Mouse (Mus musculus): ENCODE measurements around the gene Brap. TPM values are rescaled to one million over a fixed set of nuclear protein-coding genes. Genes with fewer than 3 reads are reported as not detected.

The Brap gene
- polyA plus RNA-seq, 1 experiment = 23.4 TPM

GRCm38 (mm10) chr5:121703341-121703740, 43.0 kb downstream of the Brap start:
- 67% methylated on average over 1 of the region's 1 CpGs for WGBS
- H3K27ac ChIP-seq (ENCODE audit: control insufficient read depth, insufficient read depth, low read depth, low read length, poor library complexity) = no peak overlapping the region
- TF ChIP-seq POLR2A (IDR thresholded peaks at IDR 0.05; ENCODE audit: borderline replicate concordance, control insufficient read depth, low read depth, low read length) = no peak
- no peak for TF ChIP-seq CTCF (IDR thresholded peaks at IDR 0.05; ENCODE audit: control insufficient read depth, insufficient read depth, low read length)

GRCm38 (mm10) chr5:121704512-121705248, 44.3 kb downstream of the Brap start:
- TF ChIP-seq CTCF (IDR thresholded peaks at IDR 0.05; ENCODE audit: control insufficient read depth, insufficient read depth, low read length) = no peak
- TF ChIP-seq POLR2A (IDR thresholded peaks at IDR 0.05; ENCODE audit: borderline replicate concordance, control insufficient read depth, low read depth, low read length) = no peak
- Histone ChIP-seq H3K4me3 (replicated peaks; ENCODE audit: control insufficient read depth, low read depth, low read length) (no peak overlapping the region), H3K27ac (ENCODE audit: control insufficient read depth, insufficient read depth, low read depth, low read length, poor library complexity) (no peak overlapping the region), H3K4me1 (ENCODE audit: control insufficient read depth, insufficient read depth, low read length) (no peaks in the 10 kb centered on the region)
- WGBS = 38% methylated on average over 20 of the region's 20 CpGs

More at GRCm38 (mm10) chr5:121703341-121703740, 43.0 kb downstream of the Brap start:
- H3K4me3 ChIP-seq (replicated peaks; ENCODE audit: control insufficient read depth, low read depth, low read length) = no peak overlapping the region
- no peaks in the 10 kb centered on the region for H3K4me1 ChIP-seq (ENCODE audit: control insufficient read depth, insufficient read depth, low read length)

DNA sequence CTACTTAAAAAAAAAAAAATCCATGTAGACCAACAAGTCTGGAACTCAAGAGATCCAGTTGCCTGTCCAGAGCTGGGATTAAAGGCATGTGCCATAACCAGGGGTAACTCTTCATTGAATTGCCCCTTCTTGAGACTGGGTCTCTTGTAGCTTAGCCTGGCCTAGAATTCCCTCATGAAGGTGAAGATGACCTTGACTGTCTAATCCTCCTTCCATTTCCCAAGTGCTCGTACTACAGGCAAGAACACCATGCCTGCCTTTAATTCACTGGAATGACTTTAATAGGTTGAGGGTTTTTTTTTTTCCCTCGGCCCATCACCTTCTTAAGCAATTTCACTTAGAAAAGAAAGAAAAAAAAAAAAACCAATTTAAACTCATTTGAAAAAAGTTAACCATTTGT, 50.0 kb downstream of the Brap start:
- no peaks in the 10 kb centered on the region for H3K4me1 ChIP-seq (ENCODE audit: control insufficient read depth, insufficient read depth, low read length)
- no peak overlapping the region for H3K27ac ChIP-seq (ENCODE audit: control insufficient read depth, insufficient read depth, low read depth, low read length, poor library complexity)
- WGBS = 51% methylated on average over 2 of the region's 2 CpGs
- no peak for TF ChIP-seq POLR2A (IDR thresholded peaks at IDR 0.05; ENCODE audit: borderline replicate concordance, control insufficient read depth, low read depth, low read length)
- no peak for TF ChIP-seq CTCF (IDR thresholded peaks at IDR 0.05; ENCODE audit: control insufficient read depth, insufficient read depth, low read length)
- H3K4me3 ChIP-seq (replicated peaks; ENCODE audit: control insufficient read depth, low read depth, low read length) = no peak overlapping the region

- no peaks in the 10 kb centered on the region for H3K4me1 ChIP-seq (ENCODE audit: control insufficient read depth, insufficient read depth, low read length)
- no peak for TF ChIP-seq POLR2A (IDR thresholded peaks at IDR 0.05; ENCODE audit: borderline replicate concordance, control insufficient read depth, low read depth, low read length)
- TF ChIP-seq CTCF (IDR thresholded peaks at IDR 0.05; ENCODE audit: control insufficient read depth, insufficient read depth, low read length) = no peak
- peak overlapping the region; percentile 82 for H3K4me3 ChIP-seq (replicated peaks; ENCODE audit: control insufficient read depth, low read depth, low read length)
- WGBS = under 1% methylated on average over 12 of the region's 12 CpGs
- H3K27ac ChIP-seq (ENCODE audit: control insufficient read depth, insufficient read depth, low read depth, low read length, poor library complexity) = peak overlapping the region; percentile 95
Observed at GRCm38 (mm10) chr5:121710851-121711173, 50.4 kb downstream of the Brap start.

DNA sequence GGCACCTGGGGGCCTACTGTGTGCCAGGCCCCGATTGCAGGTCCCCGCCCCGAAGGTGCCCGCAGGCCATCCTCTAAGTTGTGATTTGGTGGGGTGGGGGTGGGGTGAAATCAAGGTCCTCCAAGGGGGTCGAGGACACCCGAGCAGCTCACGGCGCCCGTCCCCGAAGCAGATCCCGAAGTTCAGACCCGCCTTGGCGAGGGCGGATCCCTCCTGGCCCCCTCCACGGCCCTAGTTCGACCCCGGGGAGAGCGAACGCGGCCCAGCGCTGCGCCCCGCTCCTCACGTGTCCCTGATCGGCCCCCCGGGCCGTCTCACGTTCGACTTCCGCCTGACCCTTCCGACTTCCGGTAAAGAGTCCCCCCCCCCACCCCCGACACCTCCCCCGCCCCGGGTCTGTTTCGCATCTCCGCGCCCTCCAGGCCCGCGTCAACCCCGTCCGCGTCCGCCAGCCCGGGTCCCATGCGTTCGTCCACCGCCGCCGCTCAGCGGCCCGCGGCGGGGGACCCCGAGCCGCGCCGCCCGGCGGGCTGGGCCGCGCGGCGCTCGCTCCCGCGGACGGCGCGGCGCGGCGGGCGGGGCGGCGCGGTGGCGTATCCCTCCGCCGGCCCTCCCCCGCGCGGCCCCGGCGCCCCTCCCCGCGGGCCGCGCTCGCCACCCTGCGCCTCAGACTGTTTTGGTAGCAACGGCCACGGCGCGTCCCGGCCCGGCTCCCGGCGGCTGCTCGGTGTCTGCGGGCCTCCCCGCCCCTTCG, 51.0 kb downstream of the Brap start, which contains the start of gene Atxn2:
Gene Atxn2 (plus strand): TSS at position 164 of the 754 bp plus-strand sequence.
- 5% methylated on average over 98 of the region's 103 CpGs for WGBS
- peak within 1 kb of the TSS; percentile 82 for H3K4me3 ChIP-seq (replicated peaks; ENCODE audit: control insufficient read depth, low read depth, low read length)
- H3K4me1 ChIP-seq (ENCODE audit: control insufficient read depth, insufficient read depth, low read length) = no peaks in the 10 kb centered on the region
- TF ChIP-seq POLR2A (IDR thresholded peaks at IDR 0.05; ENCODE audit: borderline replicate concordance, control insufficient read depth, low read depth, low read length) (peak; percentile 86; the same call in 1 of the 2 replicates), CTCF (IDR thresholded peaks at IDR 0.05; ENCODE audit: control insufficient read depth, insufficient read depth, low read length) (no peak)
- H3K27ac ChIP-seq (ENCODE audit: control insufficient read depth, insufficient read depth, low read depth, low read length, poor library complexity) = peak within 1 kb of the TSS; percentile 95

DNA sequence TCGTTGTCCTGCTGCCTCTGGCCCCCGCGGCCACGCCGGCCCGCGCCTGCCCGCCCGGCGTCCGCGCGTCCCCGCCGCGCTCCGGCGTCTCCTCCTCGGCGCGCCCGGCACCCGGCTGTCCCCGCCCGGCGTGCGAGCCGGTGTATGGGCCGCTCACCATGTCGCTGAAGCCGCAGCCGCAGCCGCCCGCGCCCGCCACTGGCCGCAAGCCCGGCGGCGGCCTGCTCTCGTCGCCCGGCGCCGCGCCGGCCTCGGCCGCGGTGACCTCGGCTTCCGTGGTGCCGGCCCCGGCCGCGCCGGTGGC, 51.5 kb downstream of the Brap start:
- 13% methylated on average over 53 of the region's 57 CpGs for WGBS
- no peaks in the 10 kb centered on the region for H3K4me1 ChIP-seq (ENCODE audit: control insufficient read depth, insufficient read depth, low read length)
- TF ChIP-seq CTCF (IDR thresholded peaks at IDR 0.05; ENCODE audit: control insufficient read depth, insufficient read depth, low read length) (no peak), POLR2A (IDR thresholded peaks at IDR 0.05; ENCODE audit: borderline replicate concordance, control insufficient read depth, low read depth, low read length) (no peak)
- H3K27ac ChIP-seq (ENCODE audit: control insufficient read depth, insufficient read depth, low read depth, low read length, poor library complexity) = peak overlapping the region; percentile 95
- peak overlapping the region; percentile 79 for H3K4me3 ChIP-seq (replicated peaks; ENCODE audit: control insufficient read depth, low read depth, low read length)

GRCm38 (mm10) chr5:121712232-121712933, 52.0 kb downstream of the Brap start:
- H3K4me1 ChIP-seq (ENCODE audit: control insufficient read depth, insufficient read depth, low read length) = no peaks in the 10 kb centered on the region
- WGBS = 1% methylated on average over 65 of the region's 66 CpGs
- peak overlapping the region; percentile 79 for H3K4me3 ChIP-seq (replicated peaks; ENCODE audit: control insufficient read depth, low read depth, low read length)
- peak overlapping the region; percentile 95; the same call in 1 of the 2 replicates for H3K27ac ChIP-seq (ENCODE audit: control insufficient read depth, insufficient read depth, low read depth, low read length, poor library complexity)
- TF ChIP-seq POLR2A (IDR thresholded peaks at IDR 0.05; ENCODE audit: borderline replicate concordance, control insufficient read depth, low read depth, low read length) = no peak
- no peak for TF ChIP-seq CTCF (IDR thresholded peaks at IDR 0.05; ENCODE audit: control insufficient read depth, insufficient read depth, low read length)

Measured in bone marrow, adult 2 months (tissue).